Mouse (Mus musculus) CH12.LX (cell line): Measurements from ENCODE around the gene Sap30. TPM values are rescaled to one million over a fixed set of nuclear protein-coding genes. Genes with fewer than 3 reads are reported as not detected.

Experiments used
- DNase-seq: peaks from one replicate; pipeline ENCODE4 v3.0.0-alpha.2; 2013; ENCODE audit errors: extremely low read depth
- H3K27ac ChIP-seq: 2 replicates; pipeline ENCODE4 v1.5.1; 2012; ENCODE audit warnings: low read depth, mild to moderate bottlenecking, control low read depth, moderate library complexity; ENCODE audit not compliant: insufficient read depth
- H3K27me3 ChIP-seq: replicated peaks from 2 replicates; pipeline ENCODE3; 2012; ENCODE audit warnings: inconsistent platforms
- H3K36me3 ChIP-seq, 2 experiments: replicated peaks in 1 of 2; 2 replicates each; pipeline versions ENCODE3 to v1.6.1; 2012; ENCODE audit warnings: inconsistent platforms in 1 of 2, low read length in 1 of 2, mild to moderate bottlenecking in 1 of 2, mixed read lengths in 1 of 2, moderate library complexity in 1 of 2; ENCODE audit not compliant: control insufficient read depth in 1 of 2, insufficient read depth in 1 of 2
- H3K4me1 ChIP-seq, 2 experiments: 2 replicates each; pipeline ENCODE4 v1.6.1; 2012; ENCODE audit warnings: inconsistent platforms in 1 of 2, moderate library complexity in 1 of 2; ENCODE audit not compliant: insufficient read depth in 2 of 2, control insufficient read depth in 1 of 2
- H3K4me2 ChIP-seq: 2 replicates; pipeline ENCODE4 v1.6.1; 2012; ENCODE audit warnings: low read depth, mild to moderate bottlenecking, control low read depth; ENCODE audit not compliant: poor library complexity, insufficient read depth, severe bottlenecking
- H3K4me3 ChIP-seq, 3 experiments: fragments of 150-350 bp in 1 of 3; sonication (generic) in 1 of 3; replicated peaks in 1 of 3; 2 replicates each; pipeline versions ENCODE3 to v1.5.1; 2011 to 2012; ENCODE audit warnings: low read depth in 2 of 3, low read length in 2 of 3, mild to moderate bottlenecking in 2 of 3, moderate library complexity in 2 of 3, control low read depth in 1 of 3, improper control_type of control experiment in 1 of 3, inconsistent platforms in 1 of 3, mixed read lengths in 1 of 3; ENCODE audit not compliant: poor library complexity in 1 of 3
- H3K79me2 ChIP-seq: replicated peaks from 2 replicates; pipeline ENCODE4 v1.6.1; 2012; ENCODE audit warnings: mild to moderate bottlenecking, moderate library complexity; ENCODE audit not compliant: control insufficient read depth, poor library complexity, insufficient read depth, severe bottlenecking; ENCODE audit errors: extremely low read depth
- H3K9ac ChIP-seq: 2 replicates; pipeline ENCODE4 v1.6.1; 2012; ENCODE audit warnings: low read depth, mild to moderate bottlenecking, control low read depth, moderate library complexity; ENCODE audit not compliant: insufficient read depth
- H3K9me3 ChIP-seq: replicated peaks from 2 replicates; pipeline ENCODE3; 2012; ENCODE audit warnings: low read length, inconsistent platforms, mixed read lengths
- E2F4 ChIP-seq: IDR thresholded peaks from 2 replicates; pipeline ENCODE4 v1.6.1; 2011; ENCODE audit warnings: low read depth, low read length, improper control_type of control experiment; ENCODE audit not compliant: insufficient replicate concordance
- EP300 ChIP-seq: IDR thresholded peaks from 2 replicates; pipeline ENCODE4 v1.6.1; 2011; ENCODE audit warnings: low read length, improper control_type of control experiment
- MAZ ChIP-seq: IDR thresholded peaks from 2 replicates; pipeline ENCODE4 v1.6.1; 2012; ENCODE audit warnings: low read depth, mild to moderate bottlenecking, inconsistent platforms, low read length, improper control_type of control experiment, moderate library complexity
- MEF2A ChIP-seq: IDR thresholded peaks from 2 replicates; pipeline ENCODE4 v1.6.1; 2014; ENCODE audit warnings: low read depth, mild to moderate bottlenecking, inconsistent platforms, low read length, improper control_type of control experiment, borderline replicate concordance
- MXI1 ChIP-seq: IDR thresholded peaks from 2 replicates; pipeline ENCODE4 v1.6.1; 2011; ENCODE audit warnings: mild to moderate bottlenecking, low read depth, low read length, improper control_type of control experiment
- NELFE ChIP-seq: IDR thresholded peaks from 2 replicates; pipeline ENCODE4 v1.6.1; 2011; ENCODE audit warnings: low read depth, low read length, improper control_type of control experiment
- POLR2A ChIP-seq: IDR thresholded peaks from 2 replicates; pipeline ENCODE4 v1.6.1; 2011; ENCODE audit warnings: low read depth, mild to moderate bottlenecking, improper control_type of control experiment, low read length
- USF1 ChIP-seq: IDR thresholded peaks from 2 replicates; pipeline ENCODE4 v1.6.1; 2014; ENCODE audit warnings: low read depth, mild to moderate bottlenecking, inconsistent platforms, low read length, improper control_type of control experiment
- USF2 ChIP-seq: conservative IDR thresholded peaks from 2 replicates; pipeline ENCODE4 v1.6.1; 2011; ENCODE audit warnings: low read depth, low read length, improper control_type of control experiment
- ZNF384 ChIP-seq: IDR thresholded peaks from 2 replicates; pipeline ENCODE4 v1.6.1; 2012; ENCODE audit warnings: low read depth, low read length, improper control_type of control experiment, inconsistent platforms
- dilution Hi-C: fragments of 300-500 bp; cut with MboI; formaldehyde crosslinking; loops from 2 replicates; pipeline ENCODE4 v1.14.3; 2020; ENCODE audit warnings: low sequenced_read_pairs; ENCODE audit not compliant: extremely low pct_unique_long_range_greater_than_20kb, extremely low pct_ligation_motif_present
- in situ Hi-C: fragments of 300-500 bp; cut with MboI; formaldehyde crosslinking; loops from 3 replicates; pipeline ENCODE4 v1.14.3; 2019; ENCODE audit warnings: low sequenced_read_pairs, low pct_ligation_motif_present, low pct_unique_long_range_greater_than_20kb, mixed read lengths
- polyA plus RNA-seq: library from polyadenylated mRNA; unstranded; fragments of >175 nt; gene quantifications from 2 replicates; pipeline ENCODE4 v1.2.1, GENCODE M21; 2012; ENCODE audit warnings: low read depth; ENCODE audit not compliant: insufficient read length
- total RNA-seq, 2 experiments: library from RNA; depleted of rRNA; stranded (reverse); fragments of 300-350 nt in 1 of 2; fragments of >200 nt in 1 of 2; gene quantifications; 2 replicates each; pipeline ENCODE4 v1.2.3; 2012 to 2014

The Sap30 gene
- total and polyA plus RNA-seq, 3 experiments, result 33.9 to 82.6 (median 37.1) TPM

GRCm38 (mm10) chr8:57463757-57464156 lies 23.9 kb downstream of the Sap30 start:
- Histone ChIP-seq H3K36me3 (no peaks in the 10 kb centered on the region), H3K27ac (no peak overlapping the region), H3K4me3 (no peak overlapping the region), H3K27me3 (no peaks in the 10 kb centered on the region), H3K4me1 (peaks cover 2 to 10% of the 10 kb centered on the region in 2 experiments; a peak in 3 of 4 replicates), H3K79me2 (no peaks in the 10 kb centered on the region), H3K4me2 (no peak overlapping the region), H3K9ac (no peak overlapping the region), H3K9me3 (no peaks in the 10 kb centered on the region)
- in situ Hi-C loops, result no loop called here
- TF ChIP-seq EP300, result no peak
- no peak for TF ChIP-seq MEF2A
- TF ChIP-seq USF1, result no peak
- no peak for TF ChIP-seq MAZ
- TF ChIP-seq USF2, result no peak
- TF ChIP-seq POLR2A, result no peak
- dilution Hi-C loops, result no loop called here
- DNase-seq, result no peak

GRCm38 (mm10) chr8:57462839-57463238 lies 24.8 kb downstream of the Sap30 start:
- in situ Hi-C loops, result no loop called here
- TF ChIP-seq ZNF384 (no peak), MAZ (no peak), NELFE (no peak), E2F4 (no peak)
- TF ChIP-seq, all 38 proteins: peak for 0
- H3K4me3 ChIP-seq, result no peak overlapping the region
- dilution Hi-C loops, result no loop called here
- peaks cover 3 to 11% of the 10 kb centered on the region in 2 experiments; a peak in 3 of 4 replicates for H3K4me1 ChIP-seq
- H3K27ac ChIP-seq, result no peak overlapping the region
- no peaks in the 10 kb centered on the region for H3K9me3 ChIP-seq
- DNase-seq, result peak; percentile 4
- no peak overlapping the region for H3K4me2 ChIP-seq
- no peak overlapping the region for H3K9ac ChIP-seq
- no peaks in the 10 kb centered on the region for H3K36me3 ChIP-seq
- H3K79me2 ChIP-seq, result no peaks in the 10 kb centered on the region
- no peaks in the 10 kb centered on the region for H3K27me3 ChIP-seq

- dilution Hi-C loops, result no loop called here
- Histone ChIP-seq H3K9me3 (no peaks in the 10 kb centered on the region), H3K4me2 (no peak overlapping the region), H3K4me3 (no peak overlapping the region), H3K4me1 (peaks cover 3 to 8% of the 10 kb centered on the region in 2 experiments; a peak in 3 of 4 replicates), H3K79me2 (no peaks in the 10 kb centered on the region), H3K27me3 (no peaks in the 10 kb centered on the region), H3K27ac (no peak overlapping the region), H3K9ac (no peak overlapping the region), H3K36me3 (no peaks in the 10 kb centered on the region)
- DNase-seq, result no peak
- in situ Hi-C loops, result no loop called here
- TF ChIP-seq POLR2A (no peak), MXI1 (no peak), ZNF384 (0 out of 2 replicates have a peak, but pooled peaks have one; percentile 44)
These were observed 29.7 kb downstream of the Sap30 start for GRCm38 (mm10) chr8:57457942-57458341.
